Mouse (Mus musculus) hindbrain, postnatal 0 days (tissue): ENCODE data around the gene Dcxr. TPM values are rescaled to one million over a fixed set of nuclear protein-coding genes. Genes with fewer than 3 reads are reported as not detected.

Experiments used
- ATAC-seq: fragments of 200-750 bp; cut with Nextera tagmentation; 2 replicates; pipeline ENCODE4 v1.8.0; 2017; ENCODE audit warnings: mild to moderate bottlenecking, moderate TSS enrichment, moderate library complexity
- DNase-seq: peaks from one replicate; pipeline ENCODE4 v3.0.0-alpha.2; 2015; ENCODE audit warnings: low spot score
- H3K27ac ChIP-seq: fragments of 300-500 bp; sonication (generic); 2 replicates; pipeline ENCODE4 v1.5.1; 2014; ENCODE audit warnings: mild to moderate bottlenecking
- H3K27me3 ChIP-seq: fragments of 300-500 bp; sonication (generic); 2 replicates; pipeline ENCODE4 v1.6.1; 2014; ENCODE audit warnings: low read length, mixed read lengths; ENCODE audit not compliant: insufficient read depth
- H3K36me3 ChIP-seq: fragments of 300-500 bp; sonication (generic); 2 replicates; pipeline ENCODE4 v1.6.1; 2014; ENCODE audit warnings: low read length, mixed read lengths; ENCODE audit not compliant: insufficient read depth
- H3K4me1 ChIP-seq: fragments of 300-500 bp; sonication (generic); 2 replicates; pipeline ENCODE4 v1.6.1; 2014; ENCODE audit warnings: antibody characterized with exemption, low read length, mixed read lengths; ENCODE audit not compliant: insufficient read depth
- H3K4me2 ChIP-seq: fragments of 300-500 bp; sonication (generic); 2 replicates; pipeline ENCODE4 v1.6.1; 2014; ENCODE audit warnings: low read depth, mild to moderate bottlenecking, low read length, moderate library complexity, mixed read lengths
- H3K4me3 ChIP-seq: fragments of 300-500 bp; sonication (generic); 2 replicates; pipeline ENCODE4 v1.5.1; 2014; ENCODE audit warnings: low read length
- H3K9ac ChIP-seq: fragments of 300-500 bp; sonication (generic); replicated peaks from 2 replicates; pipeline ENCODE4 v1.6.1; 2014; ENCODE audit warnings: mild to moderate bottlenecking, low read length, moderate library complexity, mixed read lengths
- H3K9me3 ChIP-seq: fragments of 300-500 bp; sonication (generic); 2 replicates; pipeline ENCODE4 v1.6.1; 2016; ENCODE audit warnings: low read length, mixed read lengths
- CTCF ChIP-seq: IDR thresholded peaks from 2 replicates; pipeline ENCODE4 v1.5.1; 2016; ENCODE audit warnings: antibody characterized with exemption, control low read depth, low read depth
- WGBS: fragments of 180-500 bp; shearing (Covaris S2); extraction: QIAGEN DNeasy Blood & Tissue Kit; methylation state at CpG from one replicate; pipeline ENCODE4 v1.1.7; 2014; 5-methylcytosine and 5-hydroxymethylcytosine counted together
- polyA plus RNA-seq: library from polyadenylated mRNA; unstranded; fragments of >200 nt; fragmentation: Nextera tagmentation; extraction: Ambion mirVana; gene quantifications from 2 replicates; pipeline ENCODE4 v1.2.1, GENCODE M21; 2015
- total RNA-seq: library from RNA; depleted of rRNA; stranded (reverse); fragments of >200 nt; gene quantifications from 2 replicates; pipeline ENCODE4 v1.2.3, GENCODE M21; 2014

The Dcxr gene
- total and polyA plus RNA-seq, 2 experiments from 2014 or later = 17.6 to 21.3 TPM

GRCm38 (mm10) chr11:120707225-120707624 lies 19.9 kb downstream of the Dcxr start:
- DNase-seq (no peak), ATAC-seq (no peak)
- no peak for TF ChIP-seq CTCF
- Histone ChIP-seq H3K4me2 (no peak overlapping the region), H3K9ac (no peak overlapping the region), H3K9me3 (no peaks in the 10 kb centered on the region), H3K4me1 (0 out of 2 replicates have a peak, but pooled peaks cover 8% of the 10 kb centered on the region), H3K27ac (no peak overlapping the region), H3K36me3 (peaks cover 8% of the 10 kb centered on the region; the same call in 1 of the 2 replicates), H3K27me3 (no peaks in the 10 kb centered on the region), H3K4me3 (no peak overlapping the region)
- 19% methylated on average over 12 of the region's 12 CpGs for WGBS

DNA sequence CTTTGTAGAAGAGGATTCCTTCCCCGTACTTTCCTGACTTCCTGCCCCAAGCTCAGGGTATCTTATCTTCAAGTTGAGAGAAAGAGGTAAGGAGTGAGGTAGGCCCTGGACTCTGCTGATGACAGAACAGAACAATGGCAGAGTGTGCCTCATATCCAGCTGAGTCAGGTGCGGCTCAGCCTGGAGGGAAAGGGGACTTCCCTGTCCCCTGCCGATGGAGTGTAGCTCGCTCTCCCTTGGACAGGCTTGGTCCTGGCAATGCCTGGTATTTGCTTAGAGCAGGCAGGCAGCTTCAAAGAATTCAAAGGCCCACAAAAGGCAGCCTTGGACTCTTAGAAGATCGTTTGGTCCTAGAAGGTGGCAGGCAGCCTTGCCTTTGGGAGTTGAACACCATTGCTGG lies 21.0 kb downstream of the Dcxr start:
- TF ChIP-seq CTCF = no peak
- no peak overlapping the region for H3K9ac ChIP-seq
- H3K9me3 ChIP-seq = no peaks in the 10 kb centered on the region
- ATAC-seq (no peak), DNase-seq (no peak)
- H3K27ac ChIP-seq = no peak overlapping the region
- H3K36me3 ChIP-seq = peaks cover 16% of the 10 kb centered on the region
- H3K27me3 ChIP-seq = no peaks in the 10 kb centered on the region
- no peak overlapping the region for H3K4me2 ChIP-seq
- WGBS = 68% methylated on average over 5 of the region's 5 CpGs
- H3K4me1 ChIP-seq = 0 out of 2 replicates have a peak, but pooled peaks cover 8% of the 10 kb centered on the region
- no peak overlapping the region for H3K4me3 ChIP-seq

DNA sequence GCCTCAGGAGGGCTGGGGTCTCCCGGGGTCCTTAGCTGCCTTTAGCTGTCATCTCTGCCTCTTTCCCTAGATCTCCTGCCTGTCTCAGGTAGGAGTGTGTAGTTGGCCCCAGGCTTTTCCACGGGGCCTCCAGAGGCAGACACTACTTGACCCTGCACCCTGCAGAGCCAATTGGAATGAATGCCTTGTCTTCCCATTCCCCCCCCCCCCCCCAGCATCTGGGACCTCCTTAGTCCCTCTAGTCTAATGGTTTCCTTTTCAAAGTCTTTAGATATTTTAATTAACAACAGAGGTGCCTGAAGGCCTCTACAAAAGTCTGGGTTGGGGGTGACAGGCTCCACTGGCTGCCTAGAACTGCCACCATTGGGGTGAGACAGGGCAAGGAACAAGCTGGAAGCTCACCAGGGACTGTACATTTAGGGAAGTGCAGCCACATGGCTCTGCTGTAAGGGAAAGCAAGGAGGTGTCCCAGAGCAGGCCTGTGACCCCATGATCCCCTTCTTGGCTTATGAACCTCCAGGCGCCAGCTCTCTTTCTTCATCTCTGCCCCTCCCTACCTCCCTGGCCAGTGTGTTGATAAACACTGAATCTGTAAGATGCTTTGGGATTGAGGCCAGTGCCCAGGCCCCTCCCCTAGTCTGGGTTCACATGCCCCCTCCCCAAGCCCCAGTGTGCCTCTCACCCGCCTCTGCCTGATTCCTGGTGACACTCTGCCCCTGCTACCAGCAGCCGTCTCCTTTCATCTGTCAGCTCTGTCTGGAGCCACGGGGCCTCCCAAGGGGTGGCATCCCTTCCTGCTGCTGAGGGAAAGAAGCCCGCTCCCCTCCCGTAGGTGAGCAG lies 22.4 kb downstream of the Dcxr start:
- no peak for TF ChIP-seq CTCF
- no peak overlapping the region for H3K4me2 ChIP-seq
- DNase-seq = no peak
- no peak overlapping the region for H3K9ac ChIP-seq
- ATAC-seq = no peak
- H3K9me3 ChIP-seq = no peaks in the 10 kb centered on the region
- no peak overlapping the region for H3K27ac ChIP-seq
- 0 out of 2 replicates have a peak, but pooled peaks cover 8% of the 10 kb centered on the region for H3K4me1 ChIP-seq
- 17% methylated on average over 8 of the region's 8 CpGs for WGBS
- no peak overlapping the region for H3K4me3 ChIP-seq
- H3K27me3 ChIP-seq = no peaks in the 10 kb centered on the region
- peaks cover 13% of the 10 kb centered on the region for H3K36me3 ChIP-seq

GRCm38 (mm10) chr11:120703696-120704454 lies 23.2 kb downstream of the Dcxr start:
- DNase-seq (no peak), ATAC-seq (no peak)
- TF ChIP-seq CTCF = no peak
- Histone ChIP-seq H3K9ac (no peak overlapping the region), H3K27ac (no peak overlapping the region), H3K4me1 (0 out of 2 replicates have a peak, but pooled peaks cover 8% of the 10 kb centered on the region), H3K4me2 (no peak overlapping the region), H3K27me3 (no peaks in the 10 kb centered on the region), H3K4me3 (no peak overlapping the region), H3K36me3 (peaks cover 13% of the 10 kb centered on the region), H3K9me3 (no peaks in the 10 kb centered on the region)
- WGBS = 32% methylated on average over 15 of the region's 15 CpGs

DNA sequence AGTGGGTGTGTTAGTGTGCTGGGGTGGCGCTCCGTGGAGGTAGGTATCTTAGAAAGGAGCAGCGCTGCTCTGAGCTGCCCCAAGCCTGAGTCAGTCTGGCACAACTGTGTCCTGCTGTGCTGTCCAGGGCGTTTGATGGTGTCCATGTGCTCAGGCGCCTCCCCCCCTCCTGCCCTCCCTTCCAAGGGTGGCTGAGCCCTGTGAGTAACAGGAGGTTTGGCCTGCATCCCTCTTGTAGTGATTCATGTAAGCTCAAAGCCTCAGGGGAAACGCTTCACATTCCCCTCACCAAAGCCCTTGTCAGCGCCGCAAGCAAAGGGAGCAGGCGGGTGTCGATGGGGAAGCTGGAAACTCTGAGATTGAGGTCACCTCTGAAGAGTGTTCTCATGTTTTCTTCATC lies 29.3 kb downstream of the Dcxr start:
- H3K27me3 ChIP-seq = no peaks in the 10 kb centered on the region
- TF ChIP-seq CTCF = no peak
- H3K36me3 ChIP-seq = peaks cover 13% of the 10 kb centered on the region
- H3K4me3 ChIP-seq = no peak overlapping the region
- WGBS = 71% methylated on average over 10 of the region's 10 CpGs
- no peak for DNase-seq
- no peak overlapping the region for H3K9ac ChIP-seq
- no peaks in the 10 kb centered on the region for H3K9me3 ChIP-seq
- H3K4me2 ChIP-seq = no peak overlapping the region
- no peaks in the 10 kb centered on the region for H3K4me1 ChIP-seq
- ATAC-seq = no peak
- H3K27ac ChIP-seq = no peak overlapping the region

DNA sequence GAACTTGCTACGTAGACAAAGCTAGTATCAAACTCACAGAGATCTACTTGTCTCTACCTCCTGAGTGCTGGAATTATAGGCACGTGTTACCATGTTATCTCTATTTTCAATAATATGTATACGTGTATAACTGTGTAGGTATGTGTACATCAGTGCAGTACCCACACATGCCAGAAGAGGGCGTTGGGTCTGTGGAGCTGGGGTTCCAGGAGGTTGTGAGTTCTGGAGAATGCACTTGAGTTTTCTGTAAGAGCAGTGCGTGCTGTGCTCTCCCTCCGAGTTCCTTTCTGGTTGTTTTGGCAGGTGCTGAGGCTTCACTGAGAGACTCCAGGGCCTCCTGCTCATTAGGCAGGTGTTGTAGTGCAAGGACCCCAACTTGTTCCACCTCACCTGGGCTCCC lies 30.5 kb downstream of the Dcxr start:
- 91% methylated on average over 6 of the region's 6 CpGs for WGBS

More for the DNA sequence above, 30.5 kb downstream of the Dcxr start:
- Histone ChIP-seq H3K4me1 (no peaks in the 10 kb centered on the region), H3K27me3 (no peaks in the 10 kb centered on the region), H3K9ac (no peak overlapping the region), H3K36me3 (peaks cover 9% of the 10 kb centered on the region), H3K4me2 (no peak overlapping the region), H3K9me3 (no peaks in the 10 kb centered on the region), H3K27ac (no peak overlapping the region), H3K4me3 (no peak overlapping the region)
- TF ChIP-seq CTCF = peak; percentile 47
- DNase-seq = no peak
- no peak for ATAC-seq
